Mouse (Mus musculus): ENCODE measurements around the gene A630073D07Rik. TPM values are rescaled to one million over a fixed set of nuclear protein-coding genes. Genes with fewer than 3 reads are reported as not detected.

A630073D07Rik gene
- not detected for polyA plus RNA-seq (2014; fragmentation: Illumina TruSeq; extraction: RNeasy Lipid Tissue Mini Kit (QIAGEN cat#74804); ENCODE audit: low read depth, low replicate concordance)

DNA sequence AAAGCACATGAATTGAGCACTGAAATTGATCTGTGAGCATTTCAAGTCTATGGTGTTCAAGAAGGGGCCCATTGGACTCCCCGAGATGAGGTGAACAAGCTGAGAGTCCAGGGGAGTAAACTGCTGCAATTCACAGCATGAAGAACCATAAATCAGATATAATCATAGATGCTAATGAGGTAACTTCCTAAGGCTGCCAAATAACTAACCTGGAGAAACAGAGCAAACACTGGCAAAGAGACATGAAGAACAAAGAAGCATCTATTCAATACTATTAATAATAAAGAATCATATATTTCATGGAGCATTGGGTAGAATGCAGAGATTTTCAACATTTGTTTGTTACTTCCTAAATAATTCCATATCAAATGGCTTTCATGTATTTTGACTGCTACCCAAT, at the start of gene A630073D07Rik:
Gene A630073D07Rik (minus strand): TSS at position 101 of the 400 bp plus-strand sequence.

GRCm38 (mm10) chr6:132700907-132701306, 49.6 kb upstream of the A630073D07Rik start, which contains the start of gene Tas2r121:
Tas2r121 (minus strand) TSS chr6:132701007.

GRCm38 (mm10) chr6:132656653-132657052, 5.3 kb upstream of the A630073D07Rik start, which contains the start of gene Tas2r120:
Tas2r120 (plus strand) TSS chr6:132656953.

GRCm38 (mm10) chr6:132595613-132596012, 55.7 kb downstream of the A630073D07Rik start, which contains the start of gene Prp2:
Prp2 (plus strand) TSS chr6:132595913.

Other genes starting within 250 kb of the A630073D07Rik start
- not detected for gene Prh1, start 81.7 kb downstream of the A630073D07Rik start, polyA plus RNA-seq (2014; fragmentation: Illumina TruSeq; extraction: RNeasy Lipid Tissue Mini Kit (QIAGEN cat#74804); ENCODE audit: low read depth, low replicate concordance)
- gene Prp2, start 55.6 kb downstream of the A630073D07Rik start, polyA plus RNA-seq (2014; fragmentation: Illumina TruSeq; extraction: RNeasy Lipid Tissue Mini Kit (QIAGEN cat#74804); ENCODE audit: low read depth, low replicate concordance) = not detected
- gene Tas2r120, start 5.4 kb upstream of the A630073D07Rik start, polyA plus RNA-seq (2014; fragmentation: Illumina TruSeq; extraction: RNeasy Lipid Tissue Mini Kit (QIAGEN cat#74804); ENCODE audit: low read depth, low replicate concordance) = not detected
- not detected for gene Tas2r121, start 49.5 kb upstream of the A630073D07Rik start, polyA plus RNA-seq (2014; fragmentation: Illumina TruSeq; extraction: RNeasy Lipid Tissue Mini Kit (QIAGEN cat#74804); ENCODE audit: low read depth, low replicate concordance)
- gene Tas2r122, start 60.4 kb upstream of the A630073D07Rik start, polyA plus RNA-seq (2014; fragmentation: Illumina TruSeq; extraction: RNeasy Lipid Tissue Mini Kit (QIAGEN cat#74804); ENCODE audit: low read depth, low replicate concordance) = not detected
- gene Tas2r115, start 86.5 kb upstream of the A630073D07Rik start, polyA plus RNA-seq (2014; fragmentation: Illumina TruSeq; extraction: RNeasy Lipid Tissue Mini Kit (QIAGEN cat#74804); ENCODE audit: low read depth, low replicate concordance) = not detected
- gene Tas2r124, start 103.2 kb upstream of the A630073D07Rik start, polyA plus RNA-seq (2014; fragmentation: Illumina TruSeq; extraction: RNeasy Lipid Tissue Mini Kit (QIAGEN cat#74804); ENCODE audit: low read depth, low replicate concordance) = not detected
- gene Tas2r102, start 110.6 kb upstream of the A630073D07Rik start, polyA plus RNA-seq (2014; fragmentation: Illumina TruSeq; extraction: RNeasy Lipid Tissue Mini Kit (QIAGEN cat#74804); ENCODE audit: low read depth, low replicate concordance) = not detected
- gene Tas2r136, start 126.6 kb upstream of the A630073D07Rik start, polyA plus RNA-seq (2014; fragmentation: Illumina TruSeq; extraction: RNeasy Lipid Tissue Mini Kit (QIAGEN cat#74804); ENCODE audit: low read depth, low replicate concordance) = not detected
- not detected for gene Tas2r117, start 151.3 kb upstream of the A630073D07Rik start, polyA plus RNA-seq (2014; fragmentation: Illumina TruSeq; extraction: RNeasy Lipid Tissue Mini Kit (QIAGEN cat#74804); ENCODE audit: low read depth, low replicate concordance)
- gene Tas2r123, start 195.6 kb upstream of the A630073D07Rik start, polyA plus RNA-seq (2014; fragmentation: Illumina TruSeq; extraction: RNeasy Lipid Tissue Mini Kit (QIAGEN cat#74804); ENCODE audit: low read depth, low replicate concordance) = not detected
- not detected for gene Tas2r116, start 203.9 kb upstream of the A630073D07Rik start, polyA plus RNA-seq (2014; fragmentation: Illumina TruSeq; extraction: RNeasy Lipid Tissue Mini Kit (QIAGEN cat#74804); ENCODE audit: low read depth, low replicate concordance)
- not detected for gene Tas2r110, start 216.5 kb upstream of the A630073D07Rik start, polyA plus RNA-seq (2014; fragmentation: Illumina TruSeq; extraction: RNeasy Lipid Tissue Mini Kit (QIAGEN cat#74804); ENCODE audit: low read depth, low replicate concordance)
- not detected for gene Tas2r113, start 241.5 kb upstream of the A630073D07Rik start, polyA plus RNA-seq (2014; fragmentation: Illumina TruSeq; extraction: RNeasy Lipid Tissue Mini Kit (QIAGEN cat#74804); ENCODE audit: low read depth, low replicate concordance)